Mouse (Mus musculus): ENCODE data around the gene 2310033P09Rik. TPM values are rescaled to one million over a fixed set of nuclear protein-coding genes. Genes with fewer than 3 reads are reported as not detected.

Gene 2310033P09Rik
- polyA plus RNA-seq, 1 experiment from 2014 or later = 35.7 TPM

DNA sequence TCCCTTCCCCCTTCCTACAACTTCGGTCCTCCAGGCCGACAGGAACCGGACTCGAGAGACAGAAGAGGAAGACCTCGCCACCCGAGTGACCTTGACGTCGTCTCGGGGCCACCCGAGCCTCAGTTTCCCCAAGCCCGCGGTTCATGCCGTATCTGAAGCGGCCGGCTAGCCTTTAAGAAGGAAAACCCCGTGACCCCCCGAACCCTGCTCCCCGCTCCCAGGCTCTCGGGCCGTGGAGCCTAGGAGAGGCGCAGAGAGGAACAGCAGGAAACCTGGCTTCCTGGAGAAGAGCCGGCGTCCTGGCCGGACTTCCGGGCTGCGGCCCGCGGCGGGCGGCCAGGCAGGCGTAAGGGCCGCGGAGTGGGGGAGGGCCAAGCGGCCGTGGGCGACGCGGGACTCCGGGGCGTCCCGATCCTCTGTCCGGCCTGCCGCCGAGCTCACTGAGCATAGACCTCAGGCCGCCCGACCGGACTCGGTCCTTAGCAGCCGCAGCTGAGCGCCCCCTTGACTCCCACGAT, 19.5 kb downstream of the 2310033P09Rik start:
- peak overlapping the region; percentile 95 for H3K9ac ChIP-seq (replicated peaks; ENCODE audit: low read length)
- peak overlapping the region; percentile 97 for H3K4me3 ChIP-seq (ENCODE audit: low read depth, low read length)
- no peaks in the 10 kb centered on the region for H3K27me3 ChIP-seq (ENCODE audit: control insufficient read depth, insufficient read depth, low read length)
- DNase-seq (ENCODE audit: low spot score) = peak; percentile 62
- H3K4me2 ChIP-seq (ENCODE audit: low read depth, low read length) = peak overlapping the region; percentile 86
- H3K36me3 ChIP-seq (replicated peaks; ENCODE audit: control insufficient read depth, insufficient read depth, low read depth, low read length) = no peaks in the 10 kb centered on the region
- peak overlapping the region; percentile 84 for H3K27ac ChIP-seq (replicated peaks; ENCODE audit: low read depth, low read length)
- no peaks in the 10 kb centered on the region for H3K9me3 ChIP-seq (replicated peaks; ENCODE audit: control insufficient read depth, low read length)
- ATAC-seq (replicated peaks; ENCODE audit: insufficient number of reproducible peaks, low FRiP score, low TSS enrichment, low read depth) = no peak; the same call in 1 of the 2 replicates
- WGBS = under 1% methylated on average over 51 of the region's 51 CpGs
- H3K4me1 ChIP-seq (ENCODE audit: control insufficient read depth, insufficient read depth, low read length) = peaks cover 7% of the 10 kb centered on the region

DNA sequence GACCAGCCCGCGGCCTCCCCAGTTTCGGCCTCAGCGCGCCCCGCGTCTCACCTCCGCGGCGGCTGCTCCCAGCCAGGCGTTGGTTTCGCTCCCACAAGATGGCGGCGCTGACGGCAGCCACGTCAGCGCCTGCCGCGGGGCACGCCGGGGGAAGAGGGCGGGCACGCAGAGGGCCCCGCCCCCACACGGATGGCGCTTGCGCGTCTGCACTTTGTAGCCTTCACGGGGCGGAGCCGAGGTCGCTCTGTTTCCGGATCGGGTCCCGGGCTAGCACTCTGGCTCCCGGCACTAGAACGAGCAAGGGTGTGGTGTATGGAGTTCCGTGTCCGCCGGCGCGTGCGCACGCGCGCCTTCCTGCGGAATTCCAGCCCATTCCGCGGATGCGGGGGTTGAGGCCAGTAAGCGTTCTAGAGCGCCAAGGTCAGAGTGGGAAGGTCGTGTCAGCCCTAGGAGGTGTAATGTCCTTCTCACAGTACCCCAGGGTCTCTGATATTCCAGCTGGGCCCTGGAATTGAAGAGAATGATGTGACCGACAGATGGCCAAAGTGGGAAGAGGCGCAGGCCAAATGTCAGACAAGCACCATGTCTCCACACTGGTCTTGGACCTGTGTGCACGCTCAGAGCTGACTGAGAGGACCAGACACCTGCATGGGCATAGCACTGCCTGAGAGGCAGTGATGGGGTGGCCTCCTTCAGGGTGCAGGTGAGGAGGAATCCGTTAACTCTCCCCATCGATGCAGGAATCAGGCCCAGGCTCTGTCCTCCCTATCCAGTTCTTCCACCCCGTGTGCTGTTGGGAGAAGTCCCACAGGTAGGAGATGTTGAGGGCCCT, 20.2 kb downstream of the 2310033P09Rik start, which contains the start of gene Arf1:
TSS of gene Arf1 (minus strand) at position 149 of the 832 bp plus-strand sequence.
- H3K9ac ChIP-seq (replicated peaks; ENCODE audit: low read length) = peak within 1 kb of the TSS; percentile 95
- peaks cover 7% of the 10 kb centered on the region for H3K4me1 ChIP-seq (ENCODE audit: control insufficient read depth, insufficient read depth, low read length)
- H3K4me3 ChIP-seq (ENCODE audit: low read depth, low read length) = peak within 1 kb of the TSS; percentile 97
- H3K9me3 ChIP-seq (replicated peaks; ENCODE audit: control insufficient read depth, low read length) = no peaks in the 10 kb centered on the region
- no peaks in the 10 kb centered on the region for H3K36me3 ChIP-seq (replicated peaks; ENCODE audit: control insufficient read depth, insufficient read depth, low read depth, low read length)
- peak within 1 kb of the TSS; percentile 84 for H3K27ac ChIP-seq (replicated peaks; ENCODE audit: low read depth, low read length)
- DNase-seq (ENCODE audit: low spot score) (peak; percentile 98), ATAC-seq (replicated peaks; ENCODE audit: insufficient number of reproducible peaks, low FRiP score, low TSS enrichment, low read depth) (peak; percentile 94)
- 4% methylated on average over 59 of the region's 59 CpGs for WGBS
- peak within 1 kb of the TSS; percentile 86 for H3K4me2 ChIP-seq (ENCODE audit: low read depth, low read length)
- H3K27me3 ChIP-seq (ENCODE audit: control insufficient read depth, insufficient read depth, low read length) = no peaks in the 10 kb centered on the region

GRCm38 (mm10) chr11:59230144-59230760, 22.1 kb downstream of the 2310033P09Rik start:
- Histone ChIP-seq H3K9me3 (replicated peaks; ENCODE audit: control insufficient read depth, low read length) (no peaks in the 10 kb centered on the region), H3K4me1 (ENCODE audit: control insufficient read depth, insufficient read depth, low read length) (peaks cover 6% of the 10 kb centered on the region), H3K27ac (replicated peaks; ENCODE audit: low read depth, low read length) (no peak overlapping the region), H3K36me3 (replicated peaks; ENCODE audit: control insufficient read depth, insufficient read depth, low read depth, low read length) (no peaks in the 10 kb centered on the region), H3K27me3 (ENCODE audit: control insufficient read depth, insufficient read depth, low read length) (no peaks in the 10 kb centered on the region), H3K9ac (replicated peaks; ENCODE audit: low read length) (no peak overlapping the region), H3K4me2 (ENCODE audit: low read depth, low read length) (no peak overlapping the region), H3K4me3 (ENCODE audit: low read depth, low read length) (no peak overlapping the region)
- ATAC-seq (replicated peaks; ENCODE audit: insufficient number of reproducible peaks, low FRiP score, low TSS enrichment, low read depth) (no peak), DNase-seq (ENCODE audit: low spot score) (peak; percentile 74)
- WGBS = 12% methylated on average over 7 of the region's 7 CpGs

GRCm38 (mm10) chr11:59232797-59233196, 24.7 kb downstream of the 2310033P09Rik start:
- Histone ChIP-seq H3K9me3 (replicated peaks; ENCODE audit: control insufficient read depth, low read length) (no peaks in the 10 kb centered on the region), H3K27me3 (ENCODE audit: control insufficient read depth, insufficient read depth, low read length) (no peaks in the 10 kb centered on the region; the same call in 1 of the 2 replicates), H3K9ac (replicated peaks; ENCODE audit: low read length) (no peak overlapping the region), H3K4me2 (ENCODE audit: low read depth, low read length) (no peak overlapping the region), H3K4me1 (ENCODE audit: control insufficient read depth, insufficient read depth, low read length) (no peaks in the 10 kb centered on the region), H3K4me3 (ENCODE audit: low read depth, low read length) (no peak overlapping the region), H3K27ac (replicated peaks; ENCODE audit: low read depth, low read length) (no peak overlapping the region), H3K36me3 (replicated peaks; ENCODE audit: control insufficient read depth, insufficient read depth, low read depth, low read length) (no peaks in the 10 kb centered on the region)
- DNase-seq (ENCODE audit: low spot score) (no peak), ATAC-seq (replicated peaks; ENCODE audit: insufficient number of reproducible peaks, low FRiP score, low TSS enrichment, low read depth) (no peak)
- WGBS = 48% methylated on average over 2 of the region's 2 CpGs

DNA sequence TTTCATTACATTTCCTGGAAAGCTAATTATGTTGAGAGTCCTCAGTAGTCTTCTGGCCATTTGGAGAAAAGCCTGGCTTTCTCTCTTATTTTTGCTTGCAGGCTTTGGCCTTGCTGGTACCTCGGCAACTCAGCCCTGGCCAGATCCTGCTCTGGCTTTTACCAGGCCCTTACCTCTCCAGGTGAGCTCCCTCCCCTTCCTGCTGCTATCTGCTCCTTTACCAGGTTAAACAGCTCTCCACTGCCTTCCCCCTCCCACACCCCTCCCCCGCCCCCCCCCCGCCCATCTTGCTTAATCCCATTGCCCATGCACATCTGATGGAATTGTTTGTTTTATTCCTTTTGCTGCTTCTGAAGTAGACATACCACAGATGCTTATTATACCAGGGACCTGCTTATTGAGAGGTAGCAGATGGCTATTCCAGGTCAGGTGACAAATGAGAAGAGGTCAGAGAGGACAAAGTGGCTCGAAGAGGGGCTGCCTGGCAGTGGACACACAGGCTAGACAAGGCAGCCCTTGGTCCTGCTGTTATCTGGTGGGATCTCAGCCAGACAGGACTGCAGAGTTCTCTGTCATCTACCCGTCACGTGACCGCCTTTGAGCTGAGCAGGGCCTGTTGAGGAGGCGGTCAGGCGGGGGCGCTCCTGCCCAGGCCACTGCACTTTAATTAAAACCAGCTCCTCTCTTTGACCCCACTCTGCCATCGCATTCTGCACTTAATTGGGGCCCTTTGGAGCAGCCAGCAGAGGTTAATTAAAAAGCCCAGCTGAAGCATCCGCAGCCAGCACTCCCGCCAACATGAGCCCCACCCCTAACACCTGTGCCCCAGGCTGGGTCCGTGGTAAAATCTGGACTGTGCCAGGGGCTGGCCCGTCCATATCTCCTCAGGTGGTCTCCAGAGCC, 30.7 kb downstream of the 2310033P09Rik start:
- H3K4me3 ChIP-seq (ENCODE audit: low read depth, low read length) = no peak overlapping the region
- WGBS = 3% methylated on average over 14 of the region's 15 CpGs
- ATAC-seq (replicated peaks; ENCODE audit: insufficient number of reproducible peaks, low FRiP score, low TSS enrichment, low read depth) (peak; percentile 75), DNase-seq (ENCODE audit: low spot score) (peak; percentile 74)
- no peaks in the 10 kb centered on the region for H3K36me3 ChIP-seq (replicated peaks; ENCODE audit: control insufficient read depth, insufficient read depth, low read depth, low read length)
- H3K27me3 ChIP-seq (ENCODE audit: control insufficient read depth, insufficient read depth, low read length) = peaks cover 2% of the 10 kb centered on the region; the same call in 1 of the 2 replicates
- no peak overlapping the region for H3K27ac ChIP-seq (replicated peaks; ENCODE audit: low read depth, low read length)
- H3K4me1 ChIP-seq (ENCODE audit: control insufficient read depth, insufficient read depth, low read length) = peaks cover 5% of the 10 kb centered on the region
- H3K9ac ChIP-seq (replicated peaks; ENCODE audit: low read length) = no peak overlapping the region
- no peaks in the 10 kb centered on the region for H3K9me3 ChIP-seq (replicated peaks; ENCODE audit: control insufficient read depth, low read length)
- H3K4me2 ChIP-seq (ENCODE audit: low read depth, low read length) = no peak overlapping the region

DNA sequence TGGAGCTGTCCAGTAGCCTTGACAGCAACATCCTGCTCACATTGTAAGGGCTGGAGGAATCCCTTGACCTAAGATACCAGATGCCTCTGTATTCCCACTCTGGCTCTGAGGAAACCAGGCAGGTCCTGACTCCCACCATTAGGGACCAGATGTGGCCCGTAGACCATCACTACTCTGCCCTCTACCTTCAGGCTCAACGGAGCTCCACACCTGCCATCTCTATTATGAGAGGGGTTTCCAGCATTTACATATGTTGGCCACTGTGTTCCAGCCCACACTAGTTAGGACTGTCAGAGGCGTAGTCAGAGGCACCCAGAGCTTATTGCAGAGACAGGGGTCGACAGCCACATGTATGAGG, 31.3 kb downstream of the 2310033P09Rik start:
- Histone ChIP-seq H3K27ac (replicated peaks; ENCODE audit: low read depth, low read length) (no peak overlapping the region), H3K9ac (replicated peaks; ENCODE audit: low read length) (no peak overlapping the region), H3K36me3 (replicated peaks; ENCODE audit: control insufficient read depth, insufficient read depth, low read depth, low read length) (no peaks in the 10 kb centered on the region), H3K4me2 (ENCODE audit: low read depth, low read length) (no peak overlapping the region), H3K27me3 (ENCODE audit: control insufficient read depth, insufficient read depth, low read length) (peaks cover 2% of the 10 kb centered on the region; the same call in 1 of the 2 replicates), H3K4me1 (ENCODE audit: control insufficient read depth, insufficient read depth, low read length) (peaks cover 5% of the 10 kb centered on the region), H3K4me3 (ENCODE audit: low read depth, low read length) (no peak overlapping the region), H3K9me3 (replicated peaks; ENCODE audit: control insufficient read depth, low read length) (no peaks in the 10 kb centered on the region)
- whole genome bisulfite sequencing = 50% methylated on average over 4 of the region's 4 CpGs
- ATAC-seq (replicated peaks; ENCODE audit: insufficient number of reproducible peaks, low FRiP score, low TSS enrichment, low read depth) (peak; percentile 5; the same call in 1 of the 2 replicates), DNase-seq (ENCODE audit: low spot score) (no peak)

GRCm38 (mm10) chr11:59239796-59240195, 31.7 kb downstream of the 2310033P09Rik start:
- DNase-seq (ENCODE audit: low spot score) (no peak), ATAC-seq (replicated peaks; ENCODE audit: insufficient number of reproducible peaks, low FRiP score, low TSS enrichment, low read depth) (0 out of 2 replicates have a peak, but pooled peaks have one; percentile 41)
- Histone ChIP-seq H3K27me3 (ENCODE audit: control insufficient read depth, insufficient read depth, low read length) (peaks cover 2% of the 10 kb centered on the region; the same call in 1 of the 2 replicates), H3K4me1 (ENCODE audit: control insufficient read depth, insufficient read depth, low read length) (peaks cover 5% of the 10 kb centered on the region), H3K9me3 (replicated peaks; ENCODE audit: control insufficient read depth, low read length) (no peaks in the 10 kb centered on the region), H3K36me3 (replicated peaks; ENCODE audit: control insufficient read depth, insufficient read depth, low read depth, low read length) (no peaks in the 10 kb centered on the region), H3K9ac (replicated peaks; ENCODE audit: low read length) (no peak overlapping the region), H3K4me3 (ENCODE audit: low read depth, low read length) (no peak overlapping the region), H3K27ac (replicated peaks; ENCODE audit: low read depth, low read length) (no peak overlapping the region), H3K4me2 (ENCODE audit: low read depth, low read length) (no peak overlapping the region)
- 76% methylated on average over 4 of the region's 4 CpGs for WGBS
